Mouse (Mus musculus) ES-E14 (cell line): ENCODE data around the gene Zfand4. TPM values are rescaled to one million over a fixed set of nuclear protein-coding genes. Genes with fewer than 3 reads are reported as not detected.

Experiments
- DNase-seq: peaks from one replicate; pipeline ENCODE4 v3.0.0-alpha.2; 2013; ENCODE audit warnings: low read depth, low spot score
- H3K27ac ChIP-seq: 2 replicates; pipeline ENCODE4 v1.5.1; 2012; ENCODE audit warnings: low read depth, mild to moderate bottlenecking, low read length, moderate library complexity, mixed read lengths; ENCODE audit not compliant: poor library complexity, insufficient read depth, severe bottlenecking
- H3K36me3 ChIP-seq: 2 replicates; pipeline ENCODE4 v1.6.1; 2012; ENCODE audit warnings: mild to moderate bottlenecking, low read length, moderate library complexity, mixed read lengths; ENCODE audit not compliant: control insufficient read depth, poor library complexity, insufficient read depth, severe bottlenecking
- H3K4me1 ChIP-seq, 2 experiments: fragments of 150-350 bp in 1 of 2; sonication (generic) in 1 of 2; 2 replicates each; pipeline ENCODE4 v1.6.1; 2012; ENCODE audit warnings: low read length in 2 of 2, mild to moderate bottlenecking in 1 of 2, mixed read lengths in 1 of 2; ENCODE audit not compliant: control insufficient read depth in 2 of 2, insufficient read depth in 2 of 2, poor library complexity in 1 of 2
- H3K4me3 ChIP-seq, 2 experiments: fragments of 150-350 bp in 1 of 2; sonication (generic) in 1 of 2; 2 replicates each; pipeline ENCODE4 v1.5.1; 2012; ENCODE audit warnings: low read length in 2 of 2, low read depth in 1 of 2, mild to moderate bottlenecking in 1 of 2, mixed read lengths in 1 of 2; ENCODE audit not compliant: insufficient read depth in 1 of 2, poor library complexity in 1 of 2, severe bottlenecking in 1 of 2
- H3K9ac ChIP-seq: 2 replicates; pipeline ENCODE4 v1.6.1; 2012; ENCODE audit warnings: low read depth, mild to moderate bottlenecking, low read length, mixed read lengths; ENCODE audit not compliant: poor library complexity, insufficient read depth, severe bottlenecking
- H3K9me3 ChIP-seq: fragments of 150-350 bp; sonication (generic); 2 replicates; pipeline ENCODE4 v1.6.1; 2012; ENCODE audit warnings: low read depth, mild to moderate bottlenecking, low read length; ENCODE audit not compliant: control insufficient read depth, insufficient read depth
- CHD2 ChIP-seq: IDR thresholded peaks from 2 replicates; pipeline ENCODE4 v1.6.1; 2014; ENCODE audit warnings: mild to moderate bottlenecking, low read depth, low read length, inconsistent platforms
- HCFC1 ChIP-seq: IDR thresholded peaks from 2 replicates; pipeline ENCODE4 v1.6.1; 2012; ENCODE audit warnings: low read length, inconsistent platforms, borderline replicate concordance; ENCODE audit not compliant: insufficient read depth
- MAFK ChIP-seq: IDR thresholded peaks from 2 replicates; pipeline ENCODE4 v1.6.1; 2014; ENCODE audit warnings: mild to moderate bottlenecking, low read depth, low read length, inconsistent platforms; ENCODE audit not compliant: insufficient read depth
- ZC3H11A ChIP-seq: IDR thresholded peaks from 2 replicates; pipeline ENCODE4 v1.6.1; 2012; ENCODE audit warnings: low read depth, mild to moderate bottlenecking, inconsistent platforms, low read length, borderline replicate concordance
- ZNF384 ChIP-seq: IDR thresholded peaks from 2 replicates; pipeline ENCODE4 v1.6.1; 2012; ENCODE audit warnings: low read depth, low read length, inconsistent platforms
- in situ Hi-C, 2 experiments: fragments of 600-800 bp; cut with MboI; formaldehyde crosslinking; loops; one replicate each; pipeline ENCODE4 v1.15.1; 2025; ENCODE audit warnings: low sequenced_read_pairs in 2 of 2, inconsistent platforms in 1 of 2; ENCODE audit not compliant: unreplicated experiment in 2 of 2
- total RNA-seq: library from RNA; depleted of rRNA; stranded (reverse); fragments of 300-350 nt; gene quantifications from 2 replicates; pipeline ENCODE4 v1.2.3, GENCODE M21; 2012

Zfand4 gene
- total RNA-seq, 1 experiment: 1.2 TPM

DNA sequence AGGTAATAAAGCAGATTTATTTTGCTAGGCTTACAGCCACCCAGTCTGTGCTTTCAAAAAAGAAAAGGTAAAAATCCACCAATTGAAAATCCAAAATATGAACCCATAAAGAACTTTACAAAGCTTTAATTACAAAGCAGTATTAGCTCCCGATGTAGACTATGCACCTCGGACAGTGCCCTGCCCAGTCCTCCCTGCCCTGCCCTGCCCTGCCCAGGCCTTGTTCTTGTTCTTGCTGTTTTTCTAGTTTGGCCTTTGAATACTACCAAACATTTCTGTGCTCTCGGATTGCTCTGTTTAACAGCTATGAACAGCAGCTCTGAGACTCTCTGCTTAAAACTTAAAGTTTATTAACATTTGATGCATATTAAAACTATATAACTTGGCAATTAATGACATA, 62.6 kb downstream of the Zfand4 start:
- no peak overlapping the region for H3K27ac ChIP-seq
- H3K9ac ChIP-seq: no peak overlapping the region
- H3K4me3 ChIP-seq: no peak overlapping the region
- TF ChIP-seq MAFK: no peak
- no peak for TF ChIP-seq HCFC1
- no peak for TF ChIP-seq ZC3H11A
- no peak for TF ChIP-seq ZNF384
- no peak for TF ChIP-seq CHD2
- peaks cover 0 to 2% of the 10 kb centered on the region in 2 experiments; a peak in 1 of 4 replicates for H3K4me1 ChIP-seq
- no peaks in the 10 kb centered on the region for H3K36me3 ChIP-seq
- in situ Hi-C loops: no loop called here
- no peak for DNase-seq
- no peaks in the 10 kb centered on the region for H3K9me3 ChIP-seq

GRCm38 (mm10) chr6:116331396-116331795, 67.4 kb downstream of the Zfand4 start:
- in situ Hi-C loops: no loop called here
- no peak overlapping the region for H3K27ac ChIP-seq
- no peak for DNase-seq
- no peaks in the 10 kb centered on the region for H3K4me1 ChIP-seq
- no peak overlapping the region for H3K9ac ChIP-seq
- H3K36me3 ChIP-seq: no peaks in the 10 kb centered on the region
- H3K4me3 ChIP-seq: no peak overlapping the region
- H3K9me3 ChIP-seq: no peaks in the 10 kb centered on the region
- no peak for TF ChIP-seq MAFK

GRCm38 (mm10) chr6:116337466-116337834, 73.4 kb downstream of the Zfand4 start:
- TF ChIP-seq ZC3H11A (no peak), MAFK (no peak), ZNF384 (no peak), HCFC1 (no peak), CHD2 (no peak)
- no peak for DNase-seq
- H3K36me3 ChIP-seq: no peaks in the 10 kb centered on the region
- H3K4me1 ChIP-seq: no peaks in the 10 kb centered on the region
- H3K4me3 ChIP-seq: peak overlapping the region; percentile 55 to 100
- H3K9ac ChIP-seq: peak overlapping the region; percentile 93; the same call in 1 of the 2 replicates
- no peak overlapping the region for H3K27ac ChIP-seq
- in situ Hi-C loops: no loop called here
- no peaks in the 10 kb centered on the region for H3K9me3 ChIP-seq

DNA sequence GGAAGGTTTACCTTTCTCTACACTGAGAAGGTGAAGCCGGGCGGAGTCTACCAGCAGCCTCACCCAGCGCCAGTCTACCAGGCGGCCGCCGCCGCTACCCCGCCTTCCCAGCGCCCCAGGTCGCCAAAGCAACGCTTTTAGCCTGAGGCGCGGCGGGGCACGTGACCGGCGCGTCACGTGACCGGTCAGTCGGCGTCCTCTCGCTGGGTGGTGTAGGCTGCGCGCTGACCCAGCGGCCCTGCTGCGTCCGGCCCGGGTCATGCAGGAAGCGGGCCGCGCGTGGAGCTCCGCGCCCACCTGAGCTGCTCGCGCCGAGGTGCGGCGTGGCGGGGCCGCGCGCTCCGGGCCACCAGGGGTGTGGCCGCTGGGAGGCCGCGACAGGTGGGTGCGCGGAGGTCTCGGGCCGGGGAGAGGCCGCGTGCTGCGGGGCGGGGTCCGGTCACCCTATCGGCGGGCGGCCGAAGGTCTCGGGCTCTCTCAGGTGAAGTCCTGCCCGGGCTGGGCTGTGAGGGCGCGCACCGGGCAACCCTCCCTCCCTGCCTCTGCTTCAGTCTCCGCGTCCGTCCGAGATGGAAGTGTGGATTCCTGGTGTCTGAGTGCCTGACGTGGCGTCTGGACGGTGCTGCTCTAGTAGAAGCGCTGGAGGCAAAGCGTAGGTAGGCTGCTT, 73.9 kb downstream of the Zfand4 start, which contains the start of gene March8:
March8 (plus strand) TSS at position 190 of the 667 bp plus-strand sequence.
- DNase-seq: peak; percentile 71
- peak within 1 kb of the TSS; percentile 3; the same call in 1 of the 2 replicates for H3K27ac ChIP-seq
- TF ChIP-seq MAFK: no peak
- peak; percentile 67; the same call in 1 of the 2 replicates for TF ChIP-seq HCFC1

DNA sequence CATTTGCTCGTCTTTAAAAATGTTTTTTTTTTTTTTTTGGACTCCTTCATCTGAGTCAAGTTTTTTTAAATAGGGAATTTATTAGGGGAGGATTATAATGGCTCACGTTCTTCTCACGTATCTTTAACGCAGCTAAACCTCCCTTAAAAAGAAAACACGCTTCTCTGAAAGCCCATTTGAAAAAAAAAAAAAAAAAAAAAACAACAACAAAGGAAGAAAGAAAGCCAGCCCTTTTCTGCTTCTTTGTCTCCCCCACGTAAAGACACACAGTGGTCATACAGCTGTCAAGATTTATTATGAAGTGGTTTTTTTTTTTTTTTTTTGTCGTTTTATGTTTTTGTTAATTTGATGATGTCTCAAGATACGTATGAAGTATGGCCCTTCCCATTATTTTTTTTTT, 74.5 kb downstream of the Zfand4 start:
- Histone ChIP-seq H3K4me1 (no peaks in the 10 kb centered on the region), H3K4me3 (peak overlapping the region; percentile 55 to 100), H3K9ac (peak overlapping the region; percentile 93), H3K27ac (no peak overlapping the region), H3K36me3 (no peaks in the 10 kb centered on the region), H3K9me3 (no peaks in the 10 kb centered on the region)
- TF ChIP-seq ZNF384 (peak; percentile 82), MAFK (no peak)
- DNase-seq: no peak
- in situ Hi-C loops: no loop called here

More for the DNA sequence above, 73.9 kb downstream of the Zfand4 start, which contains the start of gene March8:
- Histone ChIP-seq H3K36me3 (no peaks in the 10 kb centered on the region), H3K4me3 (peak within 1 kb of the TSS; percentile 55 to 100), H3K9ac (peak within 1 kb of the TSS; percentile 93), H3K9me3 (no peaks in the 10 kb centered on the region), H3K4me1 (no peaks in the 10 kb centered on the region)
- in situ Hi-C loops: no loop called here
